Mouse (Mus musculus): ENCODE data around the gene Cd200r4.
A peak's percentile ranks its signal among the peaks of the same experiment; 100 is the strongest.
"Not testable (repeated sequence)": the region's sequence is repeated elsewhere in the genome, so short reads cannot be mapped to it uniquely, and the experiment has no call there.

Cd200r4 gene

DNA sequence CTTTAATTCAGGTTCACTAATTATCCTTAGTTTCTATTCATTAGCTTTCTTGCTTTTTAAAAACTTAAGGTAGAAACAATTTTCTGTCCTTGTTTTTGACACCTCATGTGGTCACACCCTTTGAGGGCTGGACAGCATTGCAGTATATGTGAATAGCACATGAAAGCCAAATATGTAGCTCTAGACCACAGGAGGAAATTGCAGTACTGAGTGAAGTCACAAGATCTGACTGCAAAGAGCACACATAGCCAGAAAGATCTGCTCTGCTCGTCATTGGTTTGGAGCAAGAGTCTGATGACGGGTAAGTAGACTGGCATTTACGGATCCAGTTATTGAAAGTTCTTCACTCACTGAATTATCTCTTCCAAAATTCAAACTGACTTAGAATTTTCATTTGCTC is at the start of gene Cd200r4:
Cd200r4 (plus strand) TSS at position 190 of the 400 bp plus-strand sequence.
- DNase-seq (ENCODE audit: low spot score in 2 of 2) = no peak

DNA sequence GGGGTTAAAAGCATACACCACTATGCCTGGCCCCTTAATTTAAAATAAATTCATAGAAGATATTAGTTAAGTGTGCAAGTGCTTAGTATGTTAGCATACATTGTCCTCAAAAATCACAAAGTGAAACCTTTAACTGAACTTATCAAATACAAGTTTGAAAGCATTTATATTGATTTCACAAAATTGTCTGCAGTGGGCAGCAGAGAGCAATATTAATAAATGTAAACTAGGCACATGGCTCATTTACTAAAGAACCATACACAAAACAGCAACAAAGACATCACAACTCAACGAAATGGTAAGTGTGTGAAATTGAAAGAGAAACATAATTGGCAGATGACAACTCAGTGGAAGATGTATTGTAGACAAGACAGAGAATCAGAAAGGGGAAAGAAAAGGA is 49.7 kb upstream of the Cd200r4 start:
- no peak for DNase-seq (ENCODE audit: low spot score in 2 of 2)

DNA sequence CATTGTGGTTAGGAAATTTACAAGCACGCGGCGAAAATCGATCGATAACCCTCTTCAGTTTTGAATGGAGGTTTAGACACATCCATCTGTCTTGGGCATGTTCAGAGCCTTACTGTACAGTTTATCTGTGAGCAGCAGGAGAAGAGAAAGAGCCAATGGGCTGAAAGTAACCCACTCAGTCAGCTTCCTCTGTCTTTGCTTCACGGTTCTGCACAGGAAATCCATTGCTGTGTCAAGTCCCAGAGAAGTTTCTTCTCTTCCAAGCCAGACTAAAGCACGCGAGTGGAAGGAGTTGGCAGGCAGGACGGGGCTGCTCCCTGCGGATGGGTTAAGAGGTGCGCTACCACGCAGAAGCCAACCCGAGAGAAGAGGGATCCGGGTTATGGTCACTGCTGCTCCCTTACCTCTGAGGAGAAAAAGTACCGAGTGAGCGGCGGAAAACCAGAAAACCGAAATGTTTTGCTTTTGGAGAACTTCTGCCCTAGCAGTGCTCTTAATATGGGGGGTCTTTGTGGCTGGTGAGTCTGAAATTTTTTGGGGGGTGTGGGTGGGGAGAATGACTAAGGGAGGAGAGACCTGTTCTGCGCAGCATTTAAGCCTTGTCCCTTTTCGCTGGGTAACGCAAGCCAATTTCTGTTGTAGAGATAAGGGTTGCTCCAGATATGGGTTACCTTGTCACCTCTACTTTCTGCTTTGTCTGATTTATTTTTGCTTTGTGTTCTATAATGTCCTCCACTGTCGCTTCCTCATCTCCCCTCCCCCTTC is 45.8 kb upstream of the Cd200r4 start, which contains the start of gene Cd200r1:
Cd200r1 (plus strand) TSS at position 182 of the 765 bp plus-strand sequence.
- no peak for DNase-seq (ENCODE audit: low spot score in 2 of 2)

DNA sequence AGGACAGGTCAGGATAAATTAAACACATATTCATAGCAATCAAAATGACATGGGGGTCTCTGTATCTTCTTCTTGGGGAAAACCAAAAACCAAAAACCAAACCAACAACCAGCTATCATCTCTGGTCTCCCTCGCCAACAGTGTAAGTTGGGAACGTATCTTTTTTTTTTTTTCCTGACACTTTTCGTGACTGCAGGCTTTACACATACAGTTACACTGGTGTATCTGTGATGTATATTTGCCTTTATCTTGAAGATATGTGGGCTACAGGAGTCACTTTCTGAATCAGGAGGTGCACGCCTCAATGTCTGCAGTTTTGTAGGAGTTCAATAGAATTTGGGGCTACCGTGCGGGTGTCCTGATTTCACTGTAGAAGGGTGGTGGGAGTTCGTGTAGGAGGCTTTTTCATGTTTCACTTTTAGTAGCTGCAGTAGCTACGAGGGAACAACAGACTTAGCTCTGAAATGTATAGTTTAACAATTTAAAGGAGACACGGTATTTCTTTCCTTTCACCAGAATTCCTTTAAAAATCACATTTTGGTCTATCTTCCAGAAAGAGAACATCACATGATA is 45.1 kb upstream of the Cd200r4 start:
- peak in 1 of 2 experiments; percentile 38 for DNase-seq (ENCODE audit: low spot score in 2 of 2)

DNA sequence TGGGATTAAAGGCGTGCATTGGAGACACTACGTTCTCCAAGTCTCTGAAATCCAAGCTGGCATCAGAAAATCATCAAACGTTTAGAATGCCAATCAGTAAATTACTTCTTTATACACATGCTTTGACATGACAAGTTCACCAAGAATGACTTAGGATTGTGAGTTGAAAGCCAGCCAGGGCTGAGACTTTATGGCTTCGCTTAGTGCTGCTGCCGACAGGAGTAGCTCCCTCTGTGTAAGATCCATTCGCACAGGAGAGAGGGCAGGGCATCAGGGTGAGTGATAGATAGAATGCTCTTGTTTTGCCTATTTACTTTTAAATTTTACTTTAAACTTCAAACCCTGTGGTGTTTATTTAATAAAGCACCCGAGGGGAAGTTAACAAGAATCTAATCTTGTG is 44.0 kb upstream of the Cd200r4 start:
- DNase-seq (ENCODE audit: low spot score in 2 of 2) = no peak

DNA sequence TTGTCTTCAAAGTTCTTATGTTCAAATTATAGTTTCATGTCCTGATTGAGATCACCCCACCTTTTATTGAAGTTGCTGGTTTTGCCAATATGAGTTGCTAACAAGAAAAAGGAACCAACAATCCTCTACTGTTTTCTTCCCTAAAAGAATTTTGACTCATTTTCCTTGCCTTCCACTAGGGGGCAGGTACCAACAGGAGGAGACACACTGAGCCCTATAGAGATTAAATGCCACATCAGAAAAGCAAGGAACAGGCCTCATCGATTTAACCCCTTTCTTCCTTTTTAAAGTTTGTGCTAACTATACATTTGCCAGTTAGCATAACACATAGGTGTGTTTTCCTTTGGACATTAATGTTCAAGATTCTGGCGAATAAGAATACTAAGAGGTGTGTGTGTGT is 43.6 kb upstream of the Cd200r4 start:
- DNase-seq (ENCODE audit: low spot score in 2 of 2) = no peak

DNA sequence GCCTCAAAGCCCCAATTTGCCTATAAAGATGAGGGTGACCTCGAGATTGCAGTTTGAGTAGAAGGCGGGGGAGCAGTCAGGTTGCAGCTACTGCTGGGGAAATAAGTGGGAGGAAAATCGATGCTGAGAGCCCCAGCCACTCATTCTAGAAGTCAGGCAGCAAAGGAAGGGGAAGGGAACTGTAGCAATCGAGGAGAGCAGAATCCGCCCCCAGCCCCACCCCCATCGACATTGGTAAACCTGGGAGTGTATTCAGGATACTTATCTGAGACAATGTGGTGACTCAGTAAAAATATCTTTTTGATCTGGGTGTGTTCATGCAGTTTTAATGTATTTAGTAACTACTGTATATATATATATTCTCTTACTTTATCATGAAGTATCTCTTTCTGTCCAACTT is 39.0 kb upstream of the Cd200r4 start:
- DNase-seq (ENCODE audit: low spot score in 2 of 2) = no peak

DNA sequence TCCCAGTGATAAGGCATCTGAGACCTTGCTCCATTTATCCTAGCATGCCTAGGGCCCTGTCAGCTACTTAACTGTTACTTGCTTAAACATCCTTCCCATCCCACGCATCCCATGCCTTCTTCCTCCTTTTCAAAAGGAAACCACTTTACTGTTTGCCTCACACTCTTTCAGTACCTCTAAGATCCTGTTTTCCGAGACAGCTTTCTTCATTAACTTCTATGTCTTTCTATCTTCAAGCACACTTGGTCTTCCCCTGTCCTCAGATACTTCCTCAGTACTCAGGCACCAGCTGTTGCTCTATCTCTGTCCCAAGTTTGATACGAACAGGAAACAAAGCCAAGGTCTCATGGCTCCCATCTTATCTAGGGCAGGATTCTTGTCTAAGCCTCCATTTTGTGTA is 37.9 kb upstream of the Cd200r4 start:
- DNase-seq (ENCODE audit: low spot score in 2 of 2) = no peak

DNA sequence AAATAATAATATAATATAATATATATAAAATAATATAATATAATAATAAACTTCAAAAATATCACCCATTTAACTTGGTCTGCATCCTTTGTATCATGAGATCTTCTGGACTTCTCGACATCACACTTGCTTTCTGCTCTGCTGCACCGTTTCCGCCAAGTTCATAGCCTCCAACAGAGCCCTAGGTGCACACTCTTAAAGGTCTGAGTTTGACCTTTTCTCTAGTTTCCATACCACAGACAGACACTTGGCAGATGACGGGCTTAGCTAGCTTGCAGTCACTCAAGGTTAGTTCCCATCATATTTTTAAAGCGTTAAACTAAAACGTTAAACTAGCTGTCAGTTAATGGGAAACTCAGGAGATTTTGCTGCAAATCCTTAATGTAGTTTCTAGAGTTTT is 37.3 kb upstream of the Cd200r4 start:
- no peak for DNase-seq (ENCODE audit: low spot score in 2 of 2)

DNA sequence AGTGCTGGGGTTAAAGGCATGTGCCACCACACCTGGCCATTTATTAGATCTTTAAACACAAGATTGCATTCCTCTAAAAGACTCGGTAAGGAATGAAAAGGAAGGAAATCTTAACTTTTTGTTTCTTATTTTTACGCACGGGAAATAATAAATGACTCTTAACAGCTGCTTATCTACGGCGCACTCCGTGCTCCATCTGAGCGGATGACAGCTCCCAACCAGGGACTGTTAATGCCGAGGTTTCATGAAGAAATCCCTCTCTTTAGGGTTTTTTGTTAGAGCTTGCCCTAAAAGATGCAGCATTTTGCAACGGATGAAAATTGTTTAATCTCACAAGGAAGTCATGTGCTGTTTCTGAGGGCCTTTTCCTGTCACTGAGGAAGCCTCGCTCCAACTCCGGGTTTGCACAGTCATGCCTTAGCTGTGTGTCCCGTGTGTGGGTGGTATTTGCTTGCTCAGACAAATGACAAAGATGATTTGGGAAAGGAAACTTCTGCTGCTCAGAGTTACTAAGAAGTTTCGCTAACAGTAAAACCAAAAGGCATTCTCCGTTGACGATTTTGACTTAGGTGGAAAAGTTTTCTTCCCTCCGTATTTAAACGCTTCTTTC is 32.9 kb upstream of the Cd200r4 start:
- peak in 1 of 2 experiments; percentile 14 for DNase-seq (ENCODE audit: low spot score in 2 of 2)

DNA sequence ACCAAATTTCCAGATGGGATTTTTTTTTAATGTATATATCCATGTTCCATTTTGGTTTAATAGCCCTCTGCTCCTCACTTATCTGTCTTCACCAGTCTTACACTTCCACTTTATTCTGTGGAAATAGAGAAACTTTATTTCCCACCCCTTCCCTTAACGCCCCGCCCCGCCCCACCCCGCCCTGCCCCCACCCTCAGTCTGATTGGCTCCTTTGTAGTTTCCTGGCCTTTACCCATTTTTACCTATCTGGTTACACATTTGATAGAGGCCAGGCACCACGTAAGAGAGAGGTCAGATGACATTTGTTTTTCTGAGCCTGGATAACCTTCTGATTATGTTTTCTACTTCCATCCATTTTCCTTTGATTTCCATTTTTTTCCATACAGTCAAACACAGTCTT is 32.0 kb upstream of the Cd200r4 start:
- DNase-seq (ENCODE audit: low spot score in 2 of 2) = no peak

DNA sequence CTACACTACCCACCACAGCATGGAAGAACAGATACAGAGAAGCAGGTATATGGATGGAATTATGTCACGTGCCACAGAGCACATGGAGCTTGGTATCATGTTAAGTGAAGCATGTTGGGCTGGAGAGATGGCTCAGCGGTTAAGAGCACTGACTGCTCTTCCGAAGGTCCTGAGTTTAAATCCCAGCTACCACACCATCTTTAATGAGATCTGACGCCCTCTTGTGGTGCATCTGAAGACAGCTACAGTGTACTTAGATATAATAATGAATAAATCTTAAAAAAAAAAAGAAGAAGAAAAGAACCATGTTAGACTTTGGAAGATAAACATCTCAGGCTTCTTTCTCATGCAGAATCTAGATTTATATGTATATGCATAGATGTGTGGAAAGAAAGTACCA is 30.8 kb upstream of the Cd200r4 start:
- no peak for DNase-seq (ENCODE audit: low spot score in 2 of 2)

DNA sequence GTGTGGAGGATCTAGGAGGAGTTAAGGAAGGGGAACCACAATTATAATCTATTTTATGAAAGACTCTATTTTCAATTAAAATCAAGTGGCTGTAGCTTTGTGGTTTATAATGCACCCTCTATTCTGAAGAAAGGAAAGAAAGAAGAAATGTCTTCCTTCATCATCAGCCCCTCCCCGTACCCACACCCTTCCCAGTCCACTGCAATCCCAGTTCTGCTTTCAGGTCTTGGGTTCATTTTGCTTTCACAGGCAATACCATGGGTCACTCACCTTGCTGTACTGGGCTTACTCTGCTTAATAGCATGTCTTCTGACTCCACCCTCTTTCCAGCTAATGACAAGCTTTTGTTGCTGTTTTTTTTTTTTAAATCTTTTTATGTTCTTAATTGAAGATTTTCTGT is 24.6 kb upstream of the Cd200r4 start:
- DNase-seq (ENCODE audit: low spot score in 2 of 2) = no peak

DNA sequence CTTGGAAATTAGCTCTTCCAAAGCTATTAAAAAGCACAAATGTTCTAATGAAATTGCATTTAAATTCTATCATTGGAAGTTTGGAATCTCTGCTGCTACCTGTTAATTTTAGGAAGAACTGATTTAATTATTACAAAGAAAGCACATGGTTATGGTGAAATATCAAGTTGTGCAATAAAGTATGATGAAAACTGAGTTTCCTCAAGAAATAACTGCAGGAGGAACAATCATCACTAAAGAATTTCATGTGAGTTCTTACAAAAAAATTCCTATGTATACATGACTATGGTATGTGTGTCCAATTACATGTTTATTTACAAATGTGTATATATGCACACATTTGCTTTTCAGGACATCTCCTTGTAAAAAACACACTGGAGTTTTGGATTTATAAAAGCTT is 17.1 kb upstream of the Cd200r4 start:
- no peak for DNase-seq (ENCODE audit: low spot score in 2 of 2)

DNA sequence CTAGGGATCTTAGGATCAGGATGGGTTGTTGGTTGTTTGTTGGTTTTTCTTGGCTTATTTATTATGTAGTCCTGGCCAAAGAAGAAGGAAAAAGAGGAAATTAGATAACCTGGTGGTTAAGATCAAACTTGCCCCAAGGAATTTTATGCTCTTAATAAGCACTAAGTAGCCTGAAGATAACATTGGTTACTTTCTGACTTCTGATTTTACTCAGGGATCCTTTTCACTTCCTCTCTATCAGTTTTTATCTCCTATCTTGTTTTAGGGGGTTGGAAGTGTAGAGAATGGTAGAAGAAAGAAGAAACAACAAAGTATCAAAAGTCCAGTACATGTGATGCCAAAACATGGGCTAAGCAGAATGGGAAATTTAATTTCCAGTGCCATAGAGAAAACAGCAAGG is 5.6 kb upstream of the Cd200r4 start:
- no peak for DNase-seq (ENCODE audit: low spot score in 2 of 2)

DNA sequence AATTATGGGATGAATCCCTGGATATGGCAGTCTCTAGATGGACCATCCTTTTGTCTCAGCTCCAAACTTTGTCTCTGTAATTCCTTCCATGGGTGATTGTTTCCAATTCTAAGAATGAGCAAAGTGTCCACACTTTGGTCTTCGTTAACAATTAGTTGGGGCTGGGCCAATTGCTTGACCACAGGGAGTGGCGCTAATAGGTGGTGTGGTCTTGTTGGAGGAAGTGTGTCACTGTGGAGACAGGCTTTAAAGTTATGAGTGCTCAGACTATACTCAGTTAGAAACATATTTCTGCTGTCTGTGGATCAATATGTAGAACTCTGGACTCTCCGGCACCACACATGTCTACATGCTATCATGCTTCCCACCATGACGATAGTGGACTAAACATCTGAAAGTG is 1.3 kb upstream of the Cd200r4 start:
- not testable (repeated sequence) for DNase-seq (ENCODE audit: low spot score in 2 of 2)

DNA sequence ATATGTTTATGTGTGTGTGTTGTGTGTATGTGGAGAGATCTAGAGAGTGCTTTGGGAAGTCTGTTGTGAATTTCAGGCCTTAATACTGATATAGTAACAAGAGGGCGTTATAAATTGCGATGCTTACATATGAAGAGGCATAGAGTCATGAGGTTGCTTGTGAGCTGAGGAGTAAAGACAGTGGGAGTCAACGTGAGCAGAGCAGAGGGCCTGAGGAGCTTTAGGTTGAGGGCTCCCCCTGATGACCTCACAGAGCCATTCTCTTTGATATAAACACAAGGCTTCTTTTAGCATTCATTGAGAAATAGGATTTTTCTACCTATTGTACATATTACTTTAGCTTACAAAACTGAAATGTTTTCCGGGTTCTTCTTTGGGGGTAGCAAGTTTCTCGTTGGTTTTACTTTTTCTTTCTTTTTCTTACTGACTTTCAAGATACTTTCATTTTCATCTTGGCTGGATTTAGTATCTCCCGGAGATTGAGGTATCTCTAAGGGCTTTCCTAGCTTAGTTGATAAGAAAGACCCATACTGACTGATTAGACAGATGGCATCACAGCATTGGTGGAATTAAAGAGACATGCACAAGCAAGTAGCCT is 1.0 kb downstream of the Cd200r4 start:
- no peak for DNase-seq (ENCODE audit: low spot score in 2 of 2)

DNA sequence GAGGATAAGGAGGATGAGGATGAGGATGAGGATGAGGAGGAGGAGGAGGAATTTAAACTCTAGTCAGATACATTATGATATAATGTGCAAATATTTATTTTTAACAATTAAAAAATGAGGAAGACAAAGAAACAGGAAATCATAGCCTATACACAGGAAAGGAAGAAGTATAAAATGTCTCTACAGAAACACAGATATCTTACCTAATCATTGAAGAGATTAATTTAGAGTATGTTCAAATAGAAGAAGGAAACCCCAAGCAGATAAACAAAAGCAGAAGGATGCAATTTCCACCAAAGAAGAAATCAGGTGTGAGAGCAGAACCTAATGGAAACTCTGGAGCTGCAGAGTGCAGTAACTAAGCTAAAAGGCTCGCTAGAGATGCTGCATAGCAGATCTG is 6.5 kb downstream of the Cd200r4 start:
- no peak for DNase-seq (ENCODE audit: low spot score in 2 of 2)

DNA sequence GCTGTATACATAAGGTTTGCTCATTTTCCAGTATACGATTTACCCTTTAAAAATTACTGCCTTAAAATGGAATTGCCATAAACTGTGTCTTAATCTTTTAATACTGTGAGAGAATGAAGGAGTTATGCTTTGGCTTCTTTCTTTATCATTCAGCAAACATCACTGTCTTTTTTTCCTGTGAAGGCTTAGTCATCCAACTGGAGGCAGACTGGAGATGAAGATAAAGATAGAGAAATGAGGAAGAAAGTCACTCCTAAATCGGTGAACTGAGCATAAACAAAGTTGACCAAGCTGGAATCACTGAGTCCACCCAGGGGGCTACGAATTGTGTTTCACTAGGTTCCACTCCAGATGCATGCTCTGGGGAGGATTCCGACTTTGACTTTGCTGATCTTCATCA is 9.0 kb downstream of the Cd200r4 start:
- no peak for DNase-seq (ENCODE audit: low spot score in 2 of 2)

DNA sequence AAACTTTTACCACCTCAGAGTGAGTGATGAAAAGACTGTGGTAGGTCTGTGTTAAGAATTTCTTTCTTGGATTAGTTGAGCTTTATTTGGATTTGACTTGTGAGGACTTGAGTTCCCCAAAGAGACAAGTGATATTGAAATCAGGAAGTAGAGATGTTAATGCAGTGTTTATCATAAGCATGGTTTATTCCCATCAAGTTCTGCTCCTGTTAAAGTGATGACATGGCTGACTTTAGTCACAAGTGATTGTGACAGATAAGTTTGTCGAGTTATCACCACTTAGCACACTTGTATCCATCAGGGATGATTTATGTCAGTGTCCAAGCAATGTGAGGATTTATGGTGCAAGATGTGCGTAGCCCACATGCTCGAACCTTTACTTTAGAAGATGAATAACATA is 20.8 kb downstream of the Cd200r4 start:
- DNase-seq (ENCODE audit: low spot score in 2 of 2) = no peak

DNA sequence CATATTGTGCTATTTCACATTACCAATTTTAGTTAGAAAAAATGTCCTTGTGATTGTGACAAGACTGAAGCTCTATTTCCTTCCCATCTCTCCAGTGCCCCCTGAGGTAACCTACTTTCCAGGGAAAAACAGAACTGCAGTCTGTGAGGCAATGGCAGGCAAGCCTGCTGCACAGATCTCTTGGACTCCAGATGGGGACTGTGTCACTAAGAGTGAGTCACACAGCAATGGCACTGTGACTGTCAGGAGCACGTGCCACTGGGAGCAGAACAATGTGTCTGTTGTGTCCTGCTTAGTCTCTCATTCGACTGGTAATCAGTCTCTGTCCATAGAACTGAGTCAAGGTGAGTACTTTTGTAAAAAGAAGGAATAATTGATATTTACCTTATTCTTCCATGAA is 21.7 kb downstream of the Cd200r4 start:
- peak in 1 of 2 experiments; percentile 35 for DNase-seq (ENCODE audit: low spot score in 2 of 2)

DNA sequence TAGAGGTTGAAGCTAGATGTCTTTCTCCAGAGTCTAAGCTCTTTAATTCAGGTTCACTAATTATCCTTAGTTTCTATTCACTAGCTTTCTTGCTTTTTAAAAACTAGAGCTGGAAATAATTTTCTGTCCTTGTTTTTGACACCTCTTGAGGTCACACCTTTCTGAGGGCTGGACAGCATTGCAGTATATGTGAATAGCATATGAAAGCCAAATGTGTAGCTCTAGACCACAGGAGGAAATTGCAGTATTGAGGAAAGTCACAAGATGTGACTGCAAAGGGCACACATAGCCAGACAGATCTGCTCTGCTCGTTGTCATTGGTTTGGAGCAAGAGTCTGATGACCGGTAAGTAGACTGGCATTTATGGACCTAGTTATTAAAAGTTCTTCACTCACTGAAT is 55.3 kb downstream of the Cd200r4 start, which contains the start of gene Cd200r2:
Cd200r2 (plus strand) TSS at position 301 of the 400 bp plus-strand sequence.
- no peak for DNase-seq (ENCODE audit: low spot score in 2 of 2)

DNA sequence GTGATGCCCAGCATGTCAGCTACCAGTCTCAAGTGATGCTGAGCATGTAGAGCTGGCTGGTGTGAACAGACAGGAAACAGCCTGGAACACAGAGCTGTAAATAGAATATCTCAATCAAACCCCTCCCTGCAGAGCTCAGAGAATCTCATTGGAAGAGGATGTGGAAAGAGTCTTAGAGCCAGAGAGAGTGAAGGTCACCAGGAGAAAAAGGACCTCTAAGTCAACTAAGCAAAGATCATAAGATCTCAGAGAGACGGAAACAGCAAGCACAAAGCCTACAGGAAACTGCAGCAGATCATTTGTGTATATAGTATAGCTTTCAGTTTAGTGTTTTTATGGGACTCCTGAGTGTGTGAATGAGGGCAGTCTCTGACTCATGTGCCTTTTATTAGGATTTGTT is 63.6 kb downstream of the Cd200r4 start:
- DNase-seq (ENCODE audit: low spot score in 2 of 2) = no peak

Data from right cerebral cortex, postnatal 36 days (tissue).